Mouse (Mus musculus) hindbrain, embryonic 14.5 days (tissue): ENCODE data around the gene Wfdc18. TPM values are rescaled to one million over a fixed set of nuclear protein-coding genes. Genes with fewer than 3 reads are reported as not detected.

Experiments used
- ATAC-seq: fragments of 200-750 bp; cut with Nextera tagmentation; 2 replicates; pipeline ENCODE4 v1.8.0; 2017; ENCODE audit warnings: moderate number of reproducible peaks, mild to moderate bottlenecking, moderate TSS enrichment, moderate library complexity; ENCODE audit not compliant: low FRiP score
- DNase-seq: peaks from one replicate; pipeline ENCODE4 v3.0.0-alpha.2; 2015; ENCODE audit warnings: low spot score
- H3K27ac ChIP-seq: fragments of 300-500 bp; sonication (generic); 2 replicates; pipeline ENCODE4 v1.5.1; 2014; ENCODE audit warnings: mild to moderate bottlenecking, moderate library complexity
- H3K27me3 ChIP-seq: fragments of 300-500 bp; sonication (generic); 2 replicates; pipeline ENCODE4 v1.6.1; 2014; ENCODE audit warnings: mild to moderate bottlenecking, low read length, mixed read lengths; ENCODE audit not compliant: control insufficient read depth, insufficient read depth
- H3K36me3 ChIP-seq: fragments of 300-500 bp; sonication (generic); replicated peaks from 2 replicates; pipeline ENCODE4 v1.6.1; 2014; ENCODE audit not compliant: control insufficient read depth, insufficient read depth
- H3K4me1 ChIP-seq: fragments of 300-500 bp; sonication (generic); replicated peaks from 2 replicates; pipeline ENCODE4 v1.6.1; 2014; ENCODE audit warnings: antibody characterized with exemption, low read length, mixed read lengths; ENCODE audit not compliant: control insufficient read depth, insufficient read depth
- H3K4me2 ChIP-seq: fragments of 300-500 bp; sonication (generic); replicated peaks from 2 replicates; pipeline ENCODE4 v1.6.1; 2014; ENCODE audit warnings: mild to moderate bottlenecking, moderate library complexity
- H3K4me3 ChIP-seq: fragments of 300-500 bp; sonication (generic); replicated peaks from 2 replicates; pipeline ENCODE4 v1.5.1; 2014; ENCODE audit warnings: mild to moderate bottlenecking, low read length
- H3K9ac ChIP-seq: fragments of 300-500 bp; sonication (generic); 2 replicates; pipeline ENCODE4 v1.6.1; 2014
- H3K9me3 ChIP-seq: fragments of 300-500 bp; sonication (generic); 2 replicates; pipeline ENCODE4 v1.6.1; 2016; ENCODE audit warnings: low read length; ENCODE audit not compliant: control insufficient read depth
- WGBS: fragments of 180-500 bp; shearing (Covaris S2); extraction: QIAGEN DNeasy Blood & Tissue Kit; methylation state at CpG from one replicate; pipeline ENCODE4 v1.1.7; 2014; 5-methylcytosine and 5-hydroxymethylcytosine counted together
- polyA plus RNA-seq: library from polyadenylated mRNA; unstranded; fragments of >200 nt; fragmentation: Nextera tagmentation; extraction: Ambion mirVana; gene quantifications from 2 replicates; pipeline ENCODE4 v1.2.1, GENCODE M21; 2014

The Wfdc18 gene
- polyA plus RNA-seq, 1 experiment from 2014 or later: not detected

- H3K4me1 ChIP-seq: no peaks in the 10 kb centered on the region
- H3K9me3 ChIP-seq: no peaks in the 10 kb centered on the region
- H3K27me3 ChIP-seq: no peaks in the 10 kb centered on the region
- ATAC-seq: no peak
- H3K36me3 ChIP-seq: no peaks in the 10 kb centered on the region
- H3K4me3 ChIP-seq: no peak overlapping the region
- H3K4me2 ChIP-seq: no peak overlapping the region
- H3K27ac ChIP-seq: no peak overlapping the region
- no peak for DNase-seq
- 89% methylated on average over 2 of the region's 2 CpGs for WGBS
- H3K9ac ChIP-seq: no peak overlapping the region
Measured at GRCm38 (mm10) chr11:83713925-83714324, 5.1 kb downstream of the Wfdc18 start.

GRCm38 (mm10) chr11:83717042-83717665 lies 8.3 kb downstream of the Wfdc18 start:
- Histone ChIP-seq H3K4me3 (no peak overlapping the region), H3K27me3 (no peaks in the 10 kb centered on the region), H3K9ac (no peak overlapping the region), H3K4me1 (no peaks in the 10 kb centered on the region), H3K36me3 (no peaks in the 10 kb centered on the region), H3K9me3 (no peaks in the 10 kb centered on the region), H3K27ac (no peak overlapping the region), H3K4me2 (no peak overlapping the region)
- no peak for DNase-seq
- 95% methylated on average over 6 of the region's 6 CpGs for WGBS
- ATAC-seq: no peak

GRCm38 (mm10) chr11:83720766-83721165 lies 12.0 kb downstream of the Wfdc18 start:
- Histone ChIP-seq H3K9ac (no peak overlapping the region), H3K36me3 (no peaks in the 10 kb centered on the region), H3K27me3 (no peaks in the 10 kb centered on the region), H3K27ac (no peak overlapping the region), H3K9me3 (no peaks in the 10 kb centered on the region), H3K4me2 (no peak overlapping the region), H3K4me3 (no peak overlapping the region), H3K4me1 (no peaks in the 10 kb centered on the region)
- ATAC-seq (no peak), DNase-seq (no peak)

- H3K27ac ChIP-seq: no peak overlapping the region
- no peak overlapping the region for H3K9ac ChIP-seq
- H3K4me2 ChIP-seq: no peak overlapping the region
- H3K4me3 ChIP-seq: no peak overlapping the region
- no peak for ATAC-seq
- H3K27me3 ChIP-seq: no peaks in the 10 kb centered on the region
- no peaks in the 10 kb centered on the region for H3K4me1 ChIP-seq
- no peaks in the 10 kb centered on the region for H3K36me3 ChIP-seq
- no peak for DNase-seq
- H3K9me3 ChIP-seq: peaks cover 3% of the 10 kb centered on the region; the same call in 1 of the 2 replicates
- 72% methylated on average over 3 of the region's 3 CpGs for WGBS
Measured at GRCm38 (mm10) chr11:83728757-83729432, 20.1 kb downstream of the Wfdc18 start.

GRCm38 (mm10) chr11:83731116-83731515 lies 22.3 kb downstream of the Wfdc18 start:
- whole genome bisulfite sequencing: 100% methylated on average over 1 of the region's 1 CpGs
- ATAC-seq (no peak), DNase-seq (no peak)
- H3K4me3 ChIP-seq: no peak overlapping the region
- no peak overlapping the region for H3K27ac ChIP-seq
- no peaks in the 10 kb centered on the region for H3K4me1 ChIP-seq
- H3K36me3 ChIP-seq: no peaks in the 10 kb centered on the region
- H3K9me3 ChIP-seq: peaks cover 5% of the 10 kb centered on the region; the same call in 1 of the 2 replicates
- no peak overlapping the region for H3K9ac ChIP-seq
- H3K27me3 ChIP-seq: no peaks in the 10 kb centered on the region
- H3K4me2 ChIP-seq: no peak overlapping the region

GRCm38 (mm10) chr11:83733071-83733640 lies 24.3 kb downstream of the Wfdc18 start:
- Histone ChIP-seq H3K27ac (no peak overlapping the region), H3K9me3 (peaks cover 5% of the 10 kb centered on the region; the same call in 1 of the 2 replicates), H3K9ac (no peak overlapping the region), H3K4me1 (no peaks in the 10 kb centered on the region), H3K36me3 (no peaks in the 10 kb centered on the region), H3K4me2 (no peak overlapping the region), H3K4me3 (no peak overlapping the region), H3K27me3 (no peaks in the 10 kb centered on the region)
- ATAC-seq (no peak), DNase-seq (no peak)
- 82% methylated on average over 5 of the region's 5 CpGs for WGBS

- no peak overlapping the region for H3K27ac ChIP-seq
- H3K4me2 ChIP-seq: no peak overlapping the region
- peaks cover 5% of the 10 kb centered on the region; the same call in 1 of the 2 replicates for H3K9me3 ChIP-seq
- ATAC-seq: no peak
- no peak overlapping the region for H3K4me3 ChIP-seq
- no peak overlapping the region for H3K9ac ChIP-seq
- H3K36me3 ChIP-seq: no peaks in the 10 kb centered on the region
- H3K27me3 ChIP-seq: no peaks in the 10 kb centered on the region
- 94% methylated on average over 1 of the region's 1 CpGs for WGBS
- H3K4me1 ChIP-seq: no peaks in the 10 kb centered on the region
- no peak for DNase-seq
Measured at GRCm38 (mm10) chr11:83734215-83734614, 25.4 kb downstream of the Wfdc18 start.

GRCm38 (mm10) chr11:83735881-83736280 lies 27.1 kb downstream of the Wfdc18 start:
- no peak overlapping the region for H3K4me3 ChIP-seq
- peaks cover 5% of the 10 kb centered on the region; the same call in 1 of the 2 replicates for H3K9me3 ChIP-seq
- H3K27ac ChIP-seq: no peak overlapping the region
- ATAC-seq: no peak
- H3K4me2 ChIP-seq: no peak overlapping the region
- H3K4me1 ChIP-seq: no peaks in the 10 kb centered on the region
- H3K36me3 ChIP-seq: no peaks in the 10 kb centered on the region
- no peak for DNase-seq
- WGBS: 95% methylated on average over 2 of the region's 2 CpGs
- H3K9ac ChIP-seq: no peak overlapping the region
- no peaks in the 10 kb centered on the region for H3K27me3 ChIP-seq

GRCm38 (mm10) chr11:83737109-83737558 lies 28.3 kb downstream of the Wfdc18 start:
- Histone ChIP-seq H3K9ac (no peak overlapping the region), H3K9me3 (peaks cover 5% of the 10 kb centered on the region; the same call in 1 of the 2 replicates), H3K4me1 (no peaks in the 10 kb centered on the region), H3K4me3 (no peak overlapping the region), H3K4me2 (no peak overlapping the region), H3K27me3 (no peaks in the 10 kb centered on the region), H3K36me3 (no peaks in the 10 kb centered on the region), H3K27ac (no peak overlapping the region)
- ATAC-seq: no peak
- WGBS: 86% methylated on average over 3 of the region's 3 CpGs
- DNase-seq: no peak
